Mouse (Mus musculus) liver, embryonic 14.5 days (tissue): ENCODE results near the gene Mtus2.

Experiments used
- CTCF ChIP-seq: IDR thresholded peaks from 2 replicates; pipeline ENCODE4 v1.5.1; 2016; ENCODE audit warnings: antibody characterized with exemption, low read depth, control low read depth
- EP300 ChIP-seq: IDR thresholded peaks from 2 replicates; pipeline ENCODE4 v1.6.1; 2016; ENCODE audit warnings: antibody characterized with exemption, low read depth

GRCm38 (mm10) chr5:148312443-148312842, 355.3 kb downstream of the Mtus2 start:
- TF ChIP-seq CTCF (peak; percentile 13; the same call in 1 of the 2 replicates), EP300 (no peak)
